Mouse (Mus musculus): ENCODE data around the gene Idh1.

- TF ChIP-seq GATA1 (IDR thresholded peaks at IDR 0.05; ENCODE audit: borderline replicate concordance, low read length) (no peak), FLI1 (IDR thresholded peaks at IDR 0.05; ENCODE audit: low read length) (no peak)
Measured at GRCm38 (mm10) chr1:65147971-65148370, 38.3 kb downstream of the Idh1 start.
